Mouse (Mus musculus): Measurements from ENCODE around the gene Ly6g6d.

DNA sequence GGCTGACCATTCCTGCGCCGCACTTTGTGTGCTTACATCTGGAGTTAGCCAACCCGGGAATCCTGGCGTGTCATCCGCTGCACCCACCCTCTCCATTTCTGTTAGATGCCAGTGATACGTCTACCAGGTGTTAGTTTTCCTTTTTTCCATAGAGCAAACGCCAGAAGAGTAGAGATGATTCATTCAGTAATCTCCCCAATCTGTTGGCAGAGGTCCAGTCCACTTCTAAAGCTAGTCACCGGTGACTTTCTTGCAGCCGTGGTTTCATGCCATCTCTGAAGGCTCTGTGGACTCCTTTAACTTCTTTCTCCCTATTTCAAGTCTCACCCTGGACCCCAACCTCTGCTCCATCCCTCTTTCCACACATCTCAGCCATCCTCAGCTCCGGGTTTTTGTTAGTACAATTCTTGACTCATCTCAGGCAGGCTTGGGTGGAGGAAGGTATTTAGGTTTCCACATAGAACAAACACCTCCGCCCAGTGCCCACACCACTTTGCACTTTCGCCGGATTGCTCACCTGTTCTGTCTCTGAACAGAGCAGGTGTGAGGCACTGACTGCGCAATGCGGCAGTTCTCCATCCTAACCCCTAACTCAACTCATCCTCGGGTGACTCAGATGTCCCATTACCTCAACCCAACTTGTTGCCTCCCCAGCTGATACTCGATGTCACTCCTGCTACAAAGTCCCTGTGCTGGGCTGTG is 9.5 kb downstream of the Ly6g6d start:
- TF ChIP-seq CTCF (IDR thresholded peaks at IDR 0.05; ENCODE audit: borderline replicate concordance, insufficient read depth, low read length) = no peak
- no peak for TF ChIP-seq POLR2A (IDR thresholded peaks at IDR 0.05; ENCODE audit: low read depth, low read length)
